Mouse (Mus musculus) liver, embryonic 12.5 days (tissue): ENCODE data around the gene Ttn. TPM values are rescaled to one million over a fixed set of nuclear protein-coding genes. Genes with fewer than 3 reads are reported as not detected.
"Not testable (repeated sequence)": the region's sequence is repeated elsewhere in the genome, so short reads cannot be mapped to it uniquely, and the experiment has no call there.

Source experiments
- ATAC-seq: fragments of 200-750 bp; cut with Nextera tagmentation; 2 replicates; pipeline ENCODE4 v1.8.0; 2017; ENCODE audit warnings: moderate number of reproducible peaks, mild to moderate bottlenecking, moderate library complexity
- H3K27ac ChIP-seq: fragments of 300-500 bp; sonication (generic); 2 replicates; pipeline ENCODE4 v1.5.1; 2016; ENCODE audit warnings: mild to moderate bottlenecking
- H3K27me3 ChIP-seq: fragments of 300-500 bp; sonication (generic); replicated peaks from 2 replicates; pipeline ENCODE4 v1.6.1; 2016; ENCODE audit warnings: mild to moderate bottlenecking, moderate library complexity
- H3K36me3 ChIP-seq: fragments of 300-500 bp; sonication (generic); 2 replicates; pipeline ENCODE4 v1.6.1; 2016; ENCODE audit warnings: mild to moderate bottlenecking, moderate library complexity
- H3K4me1 ChIP-seq: fragments of 300-500 bp; sonication (generic); 2 replicates; pipeline ENCODE4 v1.6.1; 2016
- H3K4me2 ChIP-seq: fragments of 300-500 bp; sonication (generic); 2 replicates; pipeline ENCODE4 v1.6.1; 2016; ENCODE audit warnings: mild to moderate bottlenecking, moderate library complexity
- H3K4me3 ChIP-seq: fragments of 300-500 bp; sonication (generic); 2 replicates; pipeline ENCODE4 v1.5.1; 2016; ENCODE audit warnings: mild to moderate bottlenecking, moderate library complexity
- H3K9ac ChIP-seq: fragments of 300-500 bp; sonication (generic); 2 replicates; pipeline ENCODE4 v1.6.1; 2016; ENCODE audit warnings: mild to moderate bottlenecking, moderate library complexity
- H3K9me3 ChIP-seq: fragments of 300-500 bp; sonication (generic); replicated peaks from 2 replicates; pipeline ENCODE4 v1.6.1; 2016; ENCODE audit warnings: mild to moderate bottlenecking, moderate library complexity
- WGBS: fragments of 180-500 bp; shearing (Covaris S2); methylation state at CpG from one replicate; pipeline ENCODE4 v1.1.7; 2016; ENCODE audit not compliant: insufficient replicate concordance; 5-methylcytosine and 5-hydroxymethylcytosine counted together
- polyA plus RNA-seq: library from polyadenylated mRNA; unstranded; fragments of >200 nt; fragmentation: Nextera tagmentation; extraction: Ambion mirVana; gene quantifications from 2 replicates; pipeline ENCODE4 v1.2.1, GENCODE M21; 2016

Ttn gene
- 0.52 and 1.5 TPM in 2 replicates for polyA plus RNA-seq

DNA sequence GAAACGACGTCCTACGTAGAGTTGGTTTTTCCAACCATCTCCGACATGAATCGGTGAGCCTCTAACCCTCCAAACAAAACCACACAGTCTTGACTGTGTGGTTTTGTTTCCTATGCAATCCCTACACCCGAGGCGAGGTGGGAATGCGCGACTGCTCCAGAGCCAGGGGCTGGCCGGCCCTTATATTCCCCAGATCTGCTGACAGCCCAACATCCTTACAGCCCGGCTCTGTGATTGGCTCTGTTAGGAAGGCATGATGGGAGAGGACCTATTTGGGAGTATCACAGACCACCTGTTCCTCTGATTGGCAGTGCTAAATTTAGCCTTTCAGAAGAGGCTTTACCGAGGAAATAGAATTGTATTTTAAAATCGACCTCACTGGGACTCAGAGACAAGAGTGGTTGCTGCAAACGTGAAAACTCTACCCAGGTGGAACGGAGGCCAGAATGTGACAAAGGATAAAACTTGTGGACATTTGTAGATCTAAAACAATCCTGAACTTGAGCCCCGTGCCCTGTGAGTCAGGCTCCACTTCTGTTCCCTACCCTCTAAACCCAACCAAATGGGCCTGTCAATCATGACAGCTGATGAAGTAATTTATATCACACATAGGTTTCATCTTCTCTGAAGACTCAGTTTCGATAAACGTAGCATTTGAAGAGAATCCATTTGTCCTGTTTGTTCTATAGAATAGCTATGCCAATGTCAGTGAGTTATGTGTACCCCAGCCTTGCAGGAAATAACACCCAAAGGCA is at the start of gene Ttn:
Ttn (minus strand) TSS at position 157 of the 755 bp plus-strand sequence.
- Histone ChIP-seq H3K36me3 (no peaks in the 10 kb centered on the region), H3K9ac (no peak within 1 kb of the TSS), H3K27ac (no peak within 1 kb of the TSS), H3K27me3 (no peaks in the 10 kb centered on the region), H3K4me3 (no peak within 1 kb of the TSS), H3K4me2 (no peak within 1 kb of the TSS), H3K9me3 (no peaks in the 10 kb centered on the region), H3K4me1 (no peaks in the 10 kb centered on the region)
- no peak for ATAC-seq
- 65% methylated on average over 18 of the region's 18 CpGs for WGBS

DNA sequence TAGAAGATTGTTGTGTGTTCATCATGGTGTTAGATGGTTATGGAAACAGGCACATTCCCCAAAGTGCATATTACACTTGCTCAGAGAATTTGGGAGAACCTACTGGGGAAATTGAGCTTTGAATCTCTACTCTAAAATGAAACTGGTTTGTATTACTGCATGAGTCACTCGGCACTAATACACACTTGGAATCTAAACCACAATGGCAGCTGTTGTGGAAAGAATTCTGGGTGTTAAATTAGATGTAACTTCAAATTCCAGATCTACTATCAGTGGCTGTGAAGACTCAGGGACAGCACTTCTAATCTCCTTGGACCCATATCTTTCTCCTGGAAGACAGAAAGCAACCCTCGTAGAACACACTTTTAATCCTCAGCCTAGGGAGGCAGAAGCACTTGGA is 38.3 kb upstream of the Ttn start:
- Histone ChIP-seq H3K27ac (no peak overlapping the region), H3K9ac (no peak overlapping the region), H3K4me3 (no peak overlapping the region), H3K36me3 (no peaks in the 10 kb centered on the region), H3K27me3 (no peaks in the 10 kb centered on the region), H3K4me2 (no peak overlapping the region), H3K4me1 (no peaks in the 10 kb centered on the region), H3K9me3 (no peaks in the 10 kb centered on the region)
- WGBS, result 60% methylated on average over 2 of the region's 2 CpGs
- no peak for ATAC-seq

DNA sequence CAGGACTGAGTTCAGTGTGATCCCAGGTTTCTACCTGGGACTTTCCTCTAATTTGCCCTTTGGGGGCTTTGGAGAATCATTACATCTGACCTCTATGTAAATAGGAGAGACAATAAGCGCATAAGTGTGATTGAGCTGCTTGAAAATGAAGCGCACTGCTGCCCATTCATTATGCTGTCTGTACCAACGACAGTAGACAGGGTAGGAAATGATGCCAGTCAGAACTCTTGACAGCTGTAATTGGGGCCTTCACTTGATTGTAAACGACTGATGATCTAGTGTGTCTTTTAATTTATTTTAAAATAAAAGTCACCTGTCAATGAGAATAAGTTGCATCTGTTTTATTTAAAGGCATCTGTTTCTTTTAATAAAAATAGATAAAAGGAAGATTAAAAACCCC is 35.4 kb upstream of the Ttn start:
- WGBS, result 62% methylated on average over 4 of the region's 4 CpGs
- Histone ChIP-seq H3K9me3 (no peaks in the 10 kb centered on the region), H3K27me3 (no peaks in the 10 kb centered on the region), H3K36me3 (no peaks in the 10 kb centered on the region), H3K4me2 (no peak overlapping the region), H3K4me1 (no peaks in the 10 kb centered on the region), H3K27ac (no peak overlapping the region), H3K4me3 (no peak overlapping the region), H3K9ac (no peak overlapping the region)
- ATAC-seq, result no peak

DNA sequence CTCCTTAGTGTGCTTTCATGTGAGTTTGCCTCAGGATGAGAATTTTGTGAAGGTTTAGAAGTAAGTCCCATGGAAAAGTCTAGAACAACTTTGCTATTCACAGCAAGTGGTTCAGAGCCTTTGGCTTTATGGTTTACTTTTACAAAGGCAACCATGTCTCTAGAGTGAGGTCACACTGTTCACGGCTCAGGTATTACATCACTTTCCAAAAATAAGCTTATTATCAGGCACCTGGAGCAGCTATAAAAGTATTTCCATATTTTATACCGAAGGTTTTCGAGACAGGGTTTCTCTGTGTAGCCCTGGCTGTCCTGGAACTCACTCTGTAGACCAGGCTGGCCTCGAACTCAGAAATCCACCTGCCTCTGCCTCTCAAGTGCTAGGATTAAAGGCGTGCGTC is 31.1 kb upstream of the Ttn start:
- H3K9me3 ChIP-seq, H3K4me3 ChIP-seq, H3K9ac ChIP-seq, H3K36me3 ChIP-seq, H3K4me2 ChIP-seq, H3K4me1 ChIP-seq, H3K27me3 ChIP-seq, ATAC-seq, H3K27ac ChIP-seq: not testable (repeated sequence)
- 62% methylated on average over 6 of the region's 6 CpGs for WGBS

DNA sequence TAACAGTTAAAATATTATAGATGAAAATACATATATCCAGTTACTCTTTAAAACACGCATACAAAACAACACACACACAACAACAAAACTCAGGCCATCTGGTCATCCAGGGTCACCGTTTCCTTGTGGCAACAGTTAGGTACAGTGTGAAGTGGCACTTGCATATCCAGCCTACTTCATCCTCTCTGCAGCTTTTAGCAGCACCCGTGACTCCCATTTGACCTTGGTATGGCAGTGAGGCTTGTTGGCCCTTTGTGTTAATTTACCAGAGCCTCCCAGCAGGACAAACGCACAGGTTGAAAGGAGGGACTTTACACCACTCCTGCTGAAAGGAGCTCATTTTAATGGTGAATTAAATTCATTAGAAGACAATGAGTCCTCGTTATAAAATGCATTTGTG is 29.6 kb upstream of the Ttn start:
- no peak overlapping the region for H3K4me3 ChIP-seq
- ATAC-seq, result no peak
- H3K27ac ChIP-seq, result no peak overlapping the region
- no peaks in the 10 kb centered on the region for H3K9me3 ChIP-seq
- no peak overlapping the region for H3K4me2 ChIP-seq
- 66% methylated on average over 5 of the region's 5 CpGs for WGBS
- no peaks in the 10 kb centered on the region for H3K36me3 ChIP-seq
- H3K27me3 ChIP-seq, result no peaks in the 10 kb centered on the region
- no peaks in the 10 kb centered on the region for H3K4me1 ChIP-seq
- H3K9ac ChIP-seq, result no peak overlapping the region

DNA sequence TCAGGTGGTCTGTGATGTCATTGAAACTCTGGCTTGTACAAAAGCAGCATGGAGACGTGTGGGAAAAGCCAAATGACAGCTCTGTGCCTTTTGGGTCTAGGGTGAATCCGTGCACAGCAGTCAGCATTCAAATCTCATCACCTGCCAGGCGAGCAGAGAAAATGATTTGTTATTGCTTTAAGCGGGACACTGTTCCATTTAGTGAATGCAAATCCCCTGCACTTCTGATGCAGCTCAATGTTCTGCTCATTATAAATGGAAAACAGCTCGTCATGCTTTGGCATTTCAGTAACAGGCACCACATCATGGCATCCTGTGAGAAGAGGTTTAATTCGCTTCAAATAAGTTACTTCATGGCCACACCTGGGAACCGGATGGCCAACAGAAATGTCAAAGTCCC is 24.7 kb upstream of the Ttn start:
- Histone ChIP-seq H3K4me1 (no peaks in the 10 kb centered on the region), H3K27ac (no peak overlapping the region), H3K27me3 (no peaks in the 10 kb centered on the region), H3K4me3 (no peak overlapping the region), H3K36me3 (no peaks in the 10 kb centered on the region), H3K4me2 (no peak overlapping the region), H3K9ac (no peak overlapping the region), H3K9me3 (no peaks in the 10 kb centered on the region)
- 59% methylated on average over 7 of the region's 7 CpGs for WGBS
- no peak for ATAC-seq

DNA sequence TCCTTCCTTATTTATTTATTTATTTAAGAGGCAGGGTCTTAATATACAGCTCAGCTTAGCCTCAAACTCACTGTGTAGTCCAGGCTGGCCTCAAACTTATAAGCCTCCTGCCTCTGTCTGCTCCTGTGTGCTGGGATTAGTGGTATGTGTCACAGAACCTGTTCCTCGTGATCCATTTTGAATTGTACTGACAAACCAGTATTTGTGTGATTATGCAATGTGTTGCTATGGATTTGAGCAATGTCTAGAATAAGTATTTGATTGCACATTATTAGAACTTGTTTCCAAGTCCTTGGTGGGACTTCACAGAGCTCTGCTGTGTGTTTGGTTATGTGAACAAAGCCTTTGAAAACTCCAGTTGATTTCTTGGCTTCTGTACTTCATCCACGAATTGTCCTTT is 20.8 kb upstream of the Ttn start:
- H3K36me3 ChIP-seq, result no peaks in the 10 kb centered on the region
- H3K4me2 ChIP-seq, result no peak overlapping the region
- no peak for ATAC-seq
- no peak overlapping the region for H3K4me3 ChIP-seq
- no peaks in the 10 kb centered on the region for H3K27me3 ChIP-seq
- H3K4me1 ChIP-seq, result no peaks in the 10 kb centered on the region
- no peaks in the 10 kb centered on the region for H3K9me3 ChIP-seq
- H3K27ac ChIP-seq, result no peak overlapping the region
- WGBS, result 60% methylated on average over 2 of the region's 2 CpGs
- H3K9ac ChIP-seq, result no peak overlapping the region

DNA sequence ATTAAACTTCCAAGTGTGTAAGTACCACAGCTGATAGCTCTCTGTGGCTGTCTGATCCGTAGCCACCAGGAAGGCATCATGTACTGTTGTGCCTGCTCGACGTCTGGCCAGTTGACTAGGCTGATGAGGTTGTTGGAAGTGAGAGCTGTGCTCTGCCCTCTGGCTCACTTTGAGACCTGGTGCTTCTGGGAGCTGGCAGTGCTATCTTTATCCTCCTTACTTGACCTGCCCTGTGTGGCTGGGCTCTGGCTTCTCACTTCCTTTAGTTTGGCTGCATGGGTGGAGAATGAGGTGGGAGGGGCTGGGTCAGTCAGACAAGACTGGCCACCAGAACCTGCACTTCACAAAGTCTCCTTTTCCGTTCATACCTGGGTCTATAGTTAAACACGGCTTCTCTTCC is 16.0 kb upstream of the Ttn start:
- Histone ChIP-seq H3K4me3 (no peak overlapping the region), H3K9me3 (no peaks in the 10 kb centered on the region), H3K36me3 (no peaks in the 10 kb centered on the region), H3K4me1 (no peaks in the 10 kb centered on the region), H3K9ac (no peak overlapping the region), H3K27ac (no peak overlapping the region), H3K27me3 (no peaks in the 10 kb centered on the region), H3K4me2 (no peak overlapping the region)
- ATAC-seq, result no peak
- WGBS, result 44% methylated on average over 5 of the region's 5 CpGs

DNA sequence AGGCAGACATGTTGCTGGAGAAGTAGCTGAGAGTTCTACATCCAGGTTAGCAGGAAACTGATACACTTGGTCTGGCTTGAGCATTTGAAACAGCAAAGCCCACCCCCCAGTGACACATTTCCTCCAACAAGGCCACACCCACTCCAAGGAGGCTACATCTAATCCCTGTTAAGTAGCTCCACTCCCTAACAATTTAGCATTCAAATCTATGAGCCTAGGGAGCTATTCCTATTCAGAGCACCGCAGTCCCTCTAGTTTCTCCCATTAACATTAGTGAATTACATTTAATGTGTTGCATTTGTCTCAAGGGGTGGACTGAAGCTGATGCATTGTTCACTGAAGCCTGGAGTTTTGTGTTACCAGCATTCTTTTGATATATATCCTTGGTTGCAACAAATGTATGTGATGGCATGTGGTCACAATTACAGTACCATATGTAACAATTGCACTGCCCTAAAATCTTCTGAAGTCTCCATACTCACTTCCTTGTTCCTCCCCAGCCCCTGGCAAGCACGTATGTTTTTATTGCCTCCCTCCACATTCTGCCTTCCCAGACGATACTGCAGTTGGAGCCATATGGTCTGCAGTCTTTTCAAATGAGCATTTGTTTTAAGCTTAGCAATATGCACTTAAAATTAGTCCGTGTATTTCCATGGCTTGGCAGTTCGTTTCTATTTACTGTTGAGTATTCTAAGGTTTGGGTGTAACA is 10.3 kb upstream of the Ttn start:
- no peak for ATAC-seq
- Histone ChIP-seq H3K36me3 (no peaks in the 10 kb centered on the region), H3K9ac (no peak overlapping the region), H3K4me2 (no peak overlapping the region), H3K27ac (no peak overlapping the region), H3K4me1 (no peaks in the 10 kb centered on the region), H3K9me3 (no peaks in the 10 kb centered on the region), H3K27me3 (no peaks in the 10 kb centered on the region), H3K4me3 (no peak overlapping the region)
- WGBS, result 66% methylated on average over 5 of the region's 5 CpGs

DNA sequence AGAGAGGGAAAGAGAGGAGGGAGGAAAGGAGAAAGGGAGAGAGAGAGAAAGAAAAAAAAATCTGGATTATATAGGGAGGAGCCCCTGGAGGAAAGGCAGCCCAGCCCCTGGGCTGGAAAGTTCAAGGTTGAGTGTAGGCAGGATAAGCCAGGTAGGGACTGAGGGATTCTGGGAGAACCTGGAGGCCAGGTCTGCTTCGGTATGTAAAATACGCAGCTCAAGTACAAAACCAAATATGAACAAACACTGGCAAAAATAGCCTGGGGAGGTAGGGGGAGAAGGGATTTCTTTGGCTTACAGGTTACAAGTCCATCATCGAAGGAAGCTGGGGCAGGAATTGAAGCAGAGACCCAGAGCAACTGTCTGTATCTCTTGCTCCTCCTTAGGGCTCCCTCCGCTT is 5.0 kb upstream of the Ttn start:
- no peak overlapping the region for H3K9ac ChIP-seq
- H3K36me3 ChIP-seq, result no peaks in the 10 kb centered on the region
- H3K9me3 ChIP-seq, result no peaks in the 10 kb centered on the region
- WGBS, result 76% methylated on average over 4 of the region's 4 CpGs
- H3K4me2 ChIP-seq, result no peak overlapping the region
- H3K4me3 ChIP-seq, result no peak overlapping the region
- no peaks in the 10 kb centered on the region for H3K4me1 ChIP-seq
- ATAC-seq, result no peak
- H3K27me3 ChIP-seq, result no peaks in the 10 kb centered on the region
- H3K27ac ChIP-seq, result no peak overlapping the region

DNA sequence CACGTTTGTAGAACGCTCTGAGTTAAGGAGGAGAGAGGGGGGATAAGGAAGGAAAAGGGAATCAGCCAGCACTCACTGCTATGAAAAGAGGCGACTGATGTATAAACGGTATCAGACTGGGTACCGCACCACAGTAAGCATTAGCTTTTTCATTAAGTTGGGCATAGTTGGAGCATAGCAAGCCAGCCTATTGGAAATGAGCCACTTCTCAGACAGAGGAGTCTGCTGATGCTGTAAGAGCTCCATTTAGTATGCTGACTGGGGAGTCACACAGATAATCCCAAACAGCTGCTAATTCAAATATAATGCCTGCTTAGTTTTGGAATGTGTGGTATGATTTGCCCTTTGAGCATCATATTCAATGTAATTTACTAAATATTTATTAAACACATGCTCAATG is 2.0 kb upstream of the Ttn start:
- Histone ChIP-seq H3K9ac (no peak overlapping the region), H3K36me3 (no peaks in the 10 kb centered on the region), H3K4me1 (no peaks in the 10 kb centered on the region), H3K4me3 (no peak overlapping the region), H3K4me2 (no peak overlapping the region), H3K27ac (no peak overlapping the region), H3K27me3 (no peaks in the 10 kb centered on the region), H3K9me3 (no peaks in the 10 kb centered on the region)
- WGBS, result 76% methylated on average over 5 of the region's 5 CpGs
- no peak for ATAC-seq

DNA sequence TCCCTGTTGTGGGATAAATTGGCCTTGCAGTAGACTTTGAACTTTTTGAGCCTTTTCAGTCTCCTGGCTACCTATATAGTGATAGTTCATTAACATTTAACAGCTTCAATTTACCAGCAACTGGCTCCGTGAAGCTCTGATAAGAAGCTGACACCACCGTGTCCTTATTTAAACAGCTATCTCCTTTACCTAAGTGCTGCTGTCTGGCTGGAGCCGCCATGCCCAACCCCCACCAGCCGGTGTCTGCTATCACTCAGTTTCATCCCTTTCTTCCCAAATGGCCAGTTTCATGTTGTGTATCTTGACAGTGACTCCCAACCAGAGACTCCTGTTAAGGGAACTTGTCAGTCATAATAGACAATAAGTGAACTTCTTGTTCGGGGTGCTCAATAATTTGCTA is 1.3 kb upstream of the Ttn start:
- Histone ChIP-seq H3K4me1 (no peaks in the 10 kb centered on the region), H3K27ac (no peak overlapping the region), H3K4me2 (no peak overlapping the region), H3K9me3 (no peaks in the 10 kb centered on the region), H3K36me3 (no peaks in the 10 kb centered on the region), H3K9ac (no peak overlapping the region), H3K27me3 (no peaks in the 10 kb centered on the region), H3K4me3 (no peak overlapping the region)
- no peak for ATAC-seq
- WGBS, result 20% methylated on average over 5 of the region's 5 CpGs
